Mouse (Mus musculus) heart, postnatal 25 days (tissue): ENCODE results near the gene Kcnj16. TPM values are rescaled to one million over a fixed set of nuclear protein-coding genes. Genes with fewer than 3 reads are reported as not detected.

Experiments used
- DNase-seq: peaks from one replicate; pipeline ENCODE4 v3.0.0; 2022; ENCODE audit warnings: low spot score
- intact Hi-C: fragments of 180-260 bp; cut with DNase I; formaldehyde crosslinking; loops from one replicate; pipeline ENCODE4 v1.15.1; 2025
- total RNA-seq, 2 experiments: library from RNA; stranded (reverse); gene quantifications; 2 replicates each; pipeline ENCODE4 v1.2.3; 2021

Gene Kcnj16
- total RNA-seq = not detected

DNA sequence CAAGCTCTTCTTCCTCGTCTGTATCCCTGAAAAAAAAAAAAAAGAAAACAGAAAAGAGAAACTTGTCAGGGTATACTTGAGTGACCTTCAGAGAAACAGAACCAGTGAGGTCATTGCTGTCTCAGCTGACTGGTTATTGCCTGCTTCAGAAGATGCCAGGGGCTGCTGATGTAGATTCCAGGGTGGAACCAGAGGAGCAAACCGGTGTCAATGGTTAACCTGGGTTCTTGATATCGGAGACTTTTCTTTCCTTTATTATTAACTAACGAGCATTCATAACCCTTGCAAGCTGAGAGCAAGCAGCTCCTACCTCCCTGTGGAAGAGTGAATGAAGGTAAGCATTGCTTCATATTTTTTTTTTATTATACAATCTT, at the start of gene Kcnj16:
Gene Kcnj16, plus strand, starts transcription at position 272 of the 374 bp plus-strand sequence.
- intact Hi-C loops = no loop called here
- no peak for DNase-seq

DNA sequence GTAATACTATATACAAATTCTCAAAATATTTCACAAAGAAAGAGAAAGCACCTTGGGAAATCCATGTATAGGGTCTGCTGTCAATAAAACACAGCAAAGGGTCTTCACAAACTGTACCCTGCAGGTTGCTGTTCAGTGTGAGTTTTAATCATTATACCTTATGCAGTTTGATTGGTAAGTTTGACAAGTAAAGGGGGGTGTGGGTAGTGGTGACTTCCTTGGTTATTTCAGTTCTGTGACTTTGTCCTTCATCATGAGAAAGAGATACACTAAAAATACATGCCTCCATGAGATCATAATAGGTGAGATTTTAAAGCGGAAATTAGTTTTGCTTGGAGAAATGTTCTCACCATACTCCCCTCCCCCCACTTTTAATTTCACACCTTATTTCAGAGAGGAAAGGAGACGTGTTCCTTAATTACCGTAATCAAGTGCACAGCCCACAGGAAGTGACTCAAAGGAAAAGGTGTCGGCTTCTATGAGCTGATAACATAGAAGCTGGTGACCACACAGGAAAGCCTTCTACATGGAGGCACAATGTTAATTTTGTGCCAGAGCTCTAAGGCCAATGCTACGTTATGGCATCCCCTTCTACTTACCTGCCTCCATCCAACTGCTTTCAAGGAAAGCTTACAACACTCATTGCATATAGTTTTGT, 48.9 kb upstream of the Kcnj16 start:
- no peak for DNase-seq
- intact Hi-C loops = no loop called here

GRCm38 (mm10) chr11:110935699-110936098, 32.1 kb upstream of the Kcnj16 start:
- intact Hi-C loops = no loop called here
- no peak for DNase-seq

- intact Hi-C loops = no loop called here
- DNase-seq = no peak
Observed at GRCm38 (mm10) chr11:110942280-110942679, 25.6 kb upstream of the Kcnj16 start.

DNA sequence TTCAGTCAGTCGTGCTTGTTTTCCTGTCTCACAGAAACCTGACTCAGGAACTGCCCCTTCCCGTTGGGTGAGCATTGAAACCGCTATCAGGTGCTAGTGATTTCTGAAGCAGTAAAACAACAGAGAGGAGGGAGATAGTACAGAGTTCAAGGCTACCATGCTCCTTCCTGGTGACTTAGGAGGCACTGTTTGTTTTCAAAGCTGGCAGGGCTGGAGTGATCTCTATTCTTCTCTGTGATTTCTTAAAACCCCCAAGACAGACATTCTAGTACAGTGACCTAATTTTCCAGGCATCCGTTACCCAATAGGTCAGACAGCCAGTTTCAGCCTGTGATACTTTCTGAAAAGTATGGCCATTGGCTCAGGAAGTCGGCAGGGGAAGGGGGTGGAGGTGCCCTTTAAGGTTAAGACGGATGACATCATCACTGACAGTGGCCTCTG, 25.1 kb upstream of the Kcnj16 start:
- intact Hi-C loops = no loop called here
- no peak for DNase-seq

- no peak for DNase-seq
- intact Hi-C loops = no loop called here
Observed at GRCm38 (mm10) chr11:110956665-110957064, 11.2 kb upstream of the Kcnj16 start.

DNA sequence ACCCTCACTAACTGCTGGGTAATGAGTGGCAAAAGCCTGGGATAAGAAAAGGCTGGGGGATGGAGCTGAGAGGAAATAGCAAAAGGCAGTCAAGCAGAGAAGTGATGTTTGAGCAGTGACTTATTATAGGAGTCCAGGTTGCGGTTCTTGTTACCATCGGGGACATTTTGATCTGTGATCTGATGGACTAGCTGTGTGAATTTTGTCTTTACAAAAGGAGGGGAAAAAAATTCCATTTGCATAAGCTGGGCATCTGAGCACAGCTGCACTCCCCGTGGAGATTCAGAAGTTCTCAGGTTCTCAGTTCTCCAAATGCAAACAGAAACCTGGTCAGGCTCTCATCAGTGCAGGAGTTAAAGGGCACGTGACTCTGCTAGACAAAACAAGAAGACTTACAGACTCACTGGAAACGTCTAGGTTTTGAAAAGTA, 6.2 kb upstream of the Kcnj16 start:
- intact Hi-C loops = no loop called here
- DNase-seq = no peak

- intact Hi-C loops = no loop called here
- DNase-seq = no peak
Observed at GRCm38 (mm10) chr11:110967019-110967761, 643 bp upstream of the Kcnj16 start.

DNA sequence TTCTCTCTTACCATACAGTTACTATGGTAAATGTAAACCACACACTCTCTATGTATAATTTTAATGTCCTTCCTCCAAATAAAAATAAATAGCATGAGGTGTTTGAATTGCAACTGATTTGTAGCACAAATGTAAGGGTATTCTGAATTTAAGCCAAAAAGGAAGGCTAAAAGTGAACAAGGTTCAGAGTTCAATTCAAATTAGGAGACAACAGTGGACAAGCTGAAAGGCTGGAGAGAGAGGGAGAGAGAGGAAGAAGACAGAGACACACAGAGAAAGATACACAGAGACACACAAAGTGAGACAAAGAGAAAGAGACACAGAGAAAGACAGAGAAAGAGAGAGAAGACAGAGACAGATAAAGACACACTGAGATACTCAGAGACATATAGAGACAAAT, 1.1 kb downstream of the Kcnj16 start:
- intact Hi-C loops = no loop called here

GRCm38 (mm10) chr11:110985508-110985907, 17.7 kb downstream of the Kcnj16 start:
- intact Hi-C loops = no loop called here
- DNase-seq = no peak

More for the DNA sequence above, 1.1 kb downstream of the Kcnj16 start:
- no peak for DNase-seq

DNA sequence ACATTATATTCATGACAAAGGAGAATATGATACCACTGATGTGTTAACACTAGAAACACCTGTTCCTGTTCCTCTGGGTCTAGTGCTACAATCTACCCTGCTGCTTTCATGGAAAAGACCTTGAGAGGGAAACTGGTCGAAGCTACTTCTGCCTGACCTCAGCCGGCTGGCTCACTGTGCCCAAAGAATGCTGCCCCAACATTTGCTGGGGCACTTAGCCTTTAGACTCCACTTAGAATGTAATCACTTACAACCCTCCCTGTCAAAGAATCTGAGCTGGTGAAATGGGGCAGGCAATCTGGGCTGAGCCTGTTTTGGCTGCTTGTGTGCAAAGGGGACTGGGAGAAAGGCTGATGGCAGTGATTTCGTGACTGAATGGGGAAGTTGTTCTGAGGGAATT, 18.1 kb downstream of the Kcnj16 start:
- intact Hi-C loops = no loop called here

DNA sequence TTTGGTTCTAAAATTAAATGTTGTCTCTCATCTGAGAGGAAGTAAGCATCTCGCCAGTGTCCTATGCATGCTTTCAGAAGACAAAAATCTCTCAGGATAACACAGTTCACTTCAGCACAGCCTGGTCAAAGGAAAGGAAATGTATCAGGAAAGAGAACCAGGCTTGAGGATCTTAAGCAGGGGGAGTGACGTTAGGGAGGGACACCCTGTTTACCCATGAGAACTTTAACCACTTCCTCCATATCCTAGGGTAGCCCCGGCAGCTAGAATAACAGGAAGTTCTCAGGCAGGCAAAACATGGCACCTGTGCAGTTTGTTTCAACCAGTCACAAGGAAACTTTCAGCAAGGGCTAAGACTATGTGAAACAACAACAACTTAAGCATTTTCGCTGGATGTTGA, 25.8 kb downstream of the Kcnj16 start:
- no peak for DNase-seq

More for the DNA sequence above, 18.1 kb downstream of the Kcnj16 start:
- no peak for DNase-seq

DNA sequence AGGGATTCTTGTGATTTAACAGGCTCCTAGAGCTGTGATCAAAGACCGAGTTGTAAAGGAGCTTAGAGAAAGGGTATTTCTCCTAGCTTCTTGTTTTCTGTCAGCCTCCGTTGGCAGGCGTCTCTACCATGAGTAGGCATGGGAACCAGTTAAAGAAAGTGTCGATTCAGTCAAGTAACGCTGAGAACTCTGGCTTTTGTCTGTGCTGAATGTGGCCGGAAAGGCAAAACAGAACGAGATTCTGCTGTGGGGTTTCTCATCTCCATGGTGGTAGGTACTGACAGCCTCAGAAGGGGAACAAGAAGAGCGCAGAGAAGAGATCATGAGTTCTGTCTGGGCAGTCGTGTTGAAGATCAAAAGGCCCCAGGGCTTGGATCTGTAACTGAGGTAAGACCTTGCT, 29.4 kb downstream of the Kcnj16 start:
- no peak for DNase-seq

More for the DNA sequence above, 25.8 kb downstream of the Kcnj16 start:
- intact Hi-C loops = no loop called here

GRCm38 (mm10) chr11:111005103-111005502, 37.3 kb downstream of the Kcnj16 start:
- DNase-seq = no peak
- intact Hi-C loops = no loop called here

More for the DNA sequence above, 29.4 kb downstream of the Kcnj16 start:
- intact Hi-C loops = no loop called here

- intact Hi-C loops = no loop called here
- no peak for DNase-seq
Observed at GRCm38 (mm10) chr11:111009471-111009870, 41.6 kb downstream of the Kcnj16 start.

- no peak for DNase-seq
- intact Hi-C loops = no loop called here
Observed at GRCm38 (mm10) chr11:111016206-111016605, 48.4 kb downstream of the Kcnj16 start.

DNA sequence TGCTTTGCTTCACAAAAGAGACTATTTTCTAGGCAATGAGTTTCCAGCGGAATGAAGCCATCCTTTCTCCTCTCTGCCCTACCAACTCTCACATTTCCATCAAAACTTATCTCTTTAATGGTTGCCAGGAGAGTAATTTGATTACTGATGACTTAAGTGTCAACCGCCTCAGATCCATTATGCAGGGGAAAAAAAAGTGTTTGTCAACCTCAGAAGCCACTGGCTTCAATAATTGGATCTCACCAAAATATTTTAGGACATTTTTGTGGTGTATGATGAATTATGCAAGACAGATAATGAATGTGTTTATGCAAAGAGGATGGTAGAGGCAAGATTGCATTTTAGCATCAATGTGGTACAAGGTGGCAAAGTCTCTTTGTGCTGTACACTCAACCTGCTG, 52.4 kb downstream of the Kcnj16 start:
- DNase-seq = no peak
- intact Hi-C loops = no loop called here

DNA sequence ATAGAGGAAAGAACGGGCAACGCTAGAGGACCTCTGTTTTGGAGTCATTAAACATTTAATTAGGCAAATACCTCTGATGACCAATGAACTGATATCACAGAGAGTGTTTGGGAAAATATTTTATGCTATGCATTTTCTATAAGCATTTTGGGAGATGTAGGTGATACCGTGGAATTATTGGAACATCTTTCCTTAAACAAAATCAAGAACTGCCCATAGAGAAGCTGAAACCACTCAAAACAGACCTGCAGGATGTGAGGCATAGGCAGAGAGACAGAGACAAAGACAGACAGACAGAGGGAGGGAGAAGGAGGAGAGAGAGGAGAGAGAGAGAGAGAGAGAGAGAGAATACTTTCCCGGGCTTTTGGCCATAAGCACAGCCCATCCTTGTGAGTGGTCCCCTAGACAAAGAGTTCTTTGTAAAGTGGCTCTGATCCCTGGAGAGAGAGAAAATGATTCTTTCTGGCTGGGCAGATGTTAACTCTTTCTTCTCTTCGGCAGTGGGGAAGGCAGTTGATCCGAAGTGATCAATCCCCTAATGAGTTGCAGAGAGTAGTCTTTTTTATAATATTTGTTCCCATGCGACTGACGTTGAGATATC, 54.9 kb downstream of the Kcnj16 start:
- intact Hi-C loops = no loop called here
- no peak for DNase-seq

GRCm38 (mm10) chr11:111042175-111042574, 74.3 kb downstream of the Kcnj16 start:
- intact Hi-C loops = loop anchor here (1.0 to 2.0 kb wide), 2 partner anchors 506 to 543 kb away; no protein-coding TSS in a partner anchor
- DNase-seq = no peak

DNA sequence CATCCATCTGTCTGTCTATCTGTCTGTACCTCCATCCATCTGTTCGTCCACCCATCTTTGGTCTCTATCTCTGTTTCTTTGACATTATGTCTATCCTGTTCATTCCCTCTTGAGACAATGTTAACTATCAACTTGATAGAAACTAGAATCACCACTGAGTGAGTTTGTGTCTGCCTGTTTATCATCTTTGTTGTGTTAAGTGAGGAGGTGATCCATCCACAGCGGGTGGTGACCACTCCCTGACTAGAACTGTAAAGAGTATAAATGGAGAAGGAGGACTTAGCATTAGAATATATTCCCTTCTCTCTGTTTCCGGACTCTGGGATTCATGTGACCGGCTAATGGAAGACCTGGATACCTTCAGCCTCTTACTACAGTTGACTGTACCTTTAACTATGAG, 75.5 kb downstream of the Kcnj16 start:
- intact Hi-C loops = loop anchor here (2.0 kb wide), 1 partner anchor 544 kb away; no protein-coding TSS in a partner anchor
- DNase-seq = no peak

DNA sequence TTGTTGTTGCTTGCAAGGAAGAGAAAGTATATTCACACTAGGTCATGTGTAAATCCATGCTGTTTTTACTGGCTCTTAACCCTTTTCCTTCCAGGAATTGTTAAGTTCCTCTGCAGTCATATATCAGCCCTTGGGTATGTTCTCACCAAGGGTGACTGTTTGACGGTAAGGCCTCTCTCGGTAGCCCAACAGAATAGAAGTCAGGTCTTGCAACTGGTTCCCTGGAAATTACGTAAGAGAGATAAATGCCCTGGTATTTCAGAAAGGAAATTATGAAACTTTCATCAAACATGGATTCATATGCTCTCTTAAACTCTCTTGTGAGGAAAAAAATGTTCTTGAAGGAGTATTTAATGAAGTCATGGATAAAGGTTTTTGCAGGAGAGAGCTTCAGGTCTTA, 86.4 kb downstream of the Kcnj16 start:
- intact Hi-C loops = no loop called here
- DNase-seq = no peak
